ENCODE assay signal across 20 mouse cellular contexts in the genomic region with DNA sequence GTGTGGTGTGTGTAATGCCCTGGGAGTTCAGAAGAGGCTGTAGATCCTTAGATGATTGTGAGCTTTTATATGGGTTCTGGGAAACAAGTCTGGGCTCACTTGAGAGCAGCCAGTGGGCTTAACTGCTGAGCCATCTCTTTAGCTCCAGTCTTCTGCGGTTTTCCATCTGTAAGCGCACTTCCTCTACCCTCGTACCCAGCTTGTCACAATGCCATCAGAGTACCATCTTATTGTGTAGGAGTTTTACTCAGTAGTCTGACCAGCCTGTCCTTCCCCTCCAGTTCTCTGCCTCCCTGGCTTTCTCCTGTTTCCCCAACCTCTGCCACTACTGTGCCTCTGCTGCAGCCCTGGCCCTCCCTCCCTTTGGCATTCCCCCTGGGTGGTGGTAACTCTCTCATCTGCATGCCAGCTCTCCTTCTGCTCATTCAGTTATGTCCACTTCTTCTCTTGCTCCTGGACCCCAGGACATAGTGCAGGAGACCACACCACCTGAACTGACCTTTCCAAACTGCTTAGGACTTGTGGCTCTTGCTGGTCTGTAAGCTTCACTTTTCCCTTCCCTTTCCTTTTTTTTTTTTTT. TPM values are rescaled to one million over a fixed set of nuclear protein-coding genes. Genes with fewer than 3 reads are reported as not detected.
DNase-seq lines count a peak whose midpoint lies in the region; ATAC-seq lines count a peak whose summit lies in the region.
"Had no signal": no experiment of that assay in that cellular context is flagged by ENCODE, and none has a peak within 500 bp of the region (broad histone marks: within the 10 kb centered on the region; RNA-seq: fewer than 3 reads in every experiment).

No protein-coding gene starts in this region.

- no peak overlapping the region for H3K4me2 ChIP-seq in kidney, embryonic 15.5 days
- H3K4me2 ChIP-seq: embryonic facial prominence, embryonic 15.5 days; heart, embryonic 12.5 days; hindbrain, embryonic 15.5 days; limb, embryonic 15.5 days; midbrain, embryonic 13.5 days had no signal

- H3K27me3 ChIP-seq in kidney, embryonic 15.5 days: no peaks in the 10 kb centered on the region
- H3K27me3 ChIP-seq: embryonic facial prominence, embryonic 15.5 days; heart, embryonic 12.5 days; hindbrain, embryonic 15.5 days; limb, embryonic 15.5 days; midbrain, embryonic 13.5 days had no signal

- DNase-seq in kidney, adult 9 months: peak; percentile 71
- DNase-seq in kidney, postnatal 14 days: peak; percentile 69
- no peak for DNase-seq in left cerebral cortex, adult 18-20 months (ENCODE audit: low spot score in 2 of 2)
- no peak for DNase-seq in gastrocnemius, postnatal 4 days (ENCODE audit: low spot score in 2 of 2)
- no peak for DNase-seq in right cerebral cortex, postnatal 14 days
- no peak for DNase-seq in gastrocnemius, adult 18-20 months (ENCODE audit: low spot score)
- DNase-seq: adrenal gland, postnatal 10 days; cerebellum, adult 8-10 months; gastrocnemius, postnatal 25 days; layer of hippocampus, adult 9-11 months; liver, postnatal 0 days; thymus, postnatal 4 days had no signal

- no peak overlapping the region for H3K27ac ChIP-seq in kidney, embryonic 15.5 days
- H3K27ac ChIP-seq: embryonic facial prominence, embryonic 15.5 days; forebrain, embryonic 10.5 days; hindbrain, embryonic 15.5 days; limb, embryonic 15.5 days; midbrain, embryonic 13.5 days had no signal

- no peak overlapping the region for H3K4me3 ChIP-seq in kidney, embryonic 15.5 days (replicated peaks)
- H3K4me3 ChIP-seq: embryonic facial prominence, embryonic 15.5 days; forebrain, embryonic 10.5 days; heart, embryonic 12.5 days; hindbrain, embryonic 15.5 days; limb, embryonic 15.5 days; midbrain, embryonic 13.5 days had no signal

- 83% methylated on average over 3 of the region's 3 CpGs for WGBS in kidney, embryonic 15.5 days

- H3K9me3 ChIP-seq in kidney, embryonic 15.5 days (replicated peaks): no peaks in the 10 kb centered on the region
- H3K9me3 ChIP-seq: embryonic facial prominence, embryonic 15.5 days; forebrain, embryonic 10.5 days; heart, embryonic 12.5 days; hindbrain, embryonic 15.5 days; limb, embryonic 15.5 days; midbrain, embryonic 13.5 days had no signal

- no peaks in the 10 kb centered on the region for H3K4me1 ChIP-seq in kidney, embryonic 15.5 days
- H3K4me1 ChIP-seq: embryonic facial prominence, embryonic 15.5 days; forebrain, embryonic 10.5 days; heart, embryonic 12.5 days; hindbrain, embryonic 15.5 days; limb, embryonic 15.5 days; midbrain, embryonic 13.5 days had no signal

- H3K36me3 ChIP-seq in kidney, embryonic 15.5 days: no peaks in the 10 kb centered on the region
- H3K36me3 ChIP-seq: embryonic facial prominence, embryonic 15.5 days; forebrain, embryonic 10.5 days; heart, embryonic 12.5 days; hindbrain, embryonic 15.5 days; limb, embryonic 15.5 days; midbrain, embryonic 13.5 days had no signal

- ATAC-seq in kidney, embryonic 15.5 days (replicated peaks; ENCODE audit: low FRiP score): no peak
- ATAC-seq in common myeloid progenitor, adult 5-6 weeks (replicated peaks; ENCODE audit: low read depth, poor library complexity, severe bottlenecking): peak; percentile 85
- ATAC-seq: liver, postnatal 0 days; midbrain, embryonic 13.5 days had no signal

- no peak overlapping the region for H3K9ac ChIP-seq in kidney, embryonic 15.5 days
- H3K9ac ChIP-seq: embryonic facial prominence, embryonic 15.5 days; heart, embryonic 12.5 days; hindbrain, embryonic 15.5 days; limb, embryonic 15.5 days; liver, postnatal 0 days; midbrain, embryonic 13.5 days had no signal

RNA-seq across cellular contexts. Expression of a gene that starts 1.7 kb away (rescaled TPM):
- polyA plus RNA-seq in kidney, embryonic 15.5 days (2015; fragmentation: Nextera tagmentation; extraction: Ambion mirVana): 671 and 731 TPM in 2 replicates
- total RNA-seq in common myeloid progenitor, adult 5-6 weeks (2017): 38.5 and 39.6 TPM in 2 replicates
- total RNA-seq in left cerebral cortex, adult 18-20 months (2021): 10 to 100 TPM; 69.1 to 71.4 TPM
- total RNA-seq in gastrocnemius, postnatal 4 days (2021): 100 to 1,000 TPM; 311 to 352 TPM
- 100 to 1,000 TPM; 101 to 160 TPM for total RNA-seq in gastrocnemius, adult 18-20 months (2021)

RNA-seq across cellular contexts. Expression of a gene that starts 11.0 kb away (rescaled TPM):
- polyA plus RNA-seq in kidney, embryonic 15.5 days (2015; fragmentation: Nextera tagmentation; extraction: Ambion mirVana): 7.2 and 8.7 TPM in 2 replicates
- 0.39 TPM in 1 of 2 replicates, not detected in the other for total RNA-seq in common myeloid progenitor, adult 5-6 weeks (2017)
- total RNA-seq in left cerebral cortex, adult 18-20 months (2021): 10 to 100 TPM; 12.5 to 15.2 TPM
- total RNA-seq in gastrocnemius, postnatal 4 days (2021): 1 to 10 TPM; 7.5 to 8.3 TPM
- 1 to 10 TPM; 2.8 to 8.0 TPM for total RNA-seq in gastrocnemius, adult 18-20 months (2021)

RNA-seq across cellular contexts. Expression of a gene that starts 20.2 kb away (rescaled TPM):
- 15.3 and 18.8 TPM in 2 replicates for polyA plus RNA-seq in kidney, embryonic 15.5 days (2015; fragmentation: Nextera tagmentation; extraction: Ambion mirVana)
- 2.7 and 7.7 TPM in 2 replicates for total RNA-seq in common myeloid progenitor, adult 5-6 weeks (2017)
- total RNA-seq in left cerebral cortex, adult 18-20 months (2021): 1 to 10 TPM; 3.6 to 7.6 TPM
- total RNA-seq in gastrocnemius, postnatal 4 days (2021): 10 to 100 TPM; 11.7 to 12.1 TPM
- total RNA-seq in gastrocnemius, adult 18-20 months (2021): 1 to 10 TPM; 3.1 to 3.9 TPM

RNA-seq across cellular contexts. Expression of a gene that starts 21.3 kb away (rescaled TPM):
- 220 and 231 TPM in 2 replicates for polyA plus RNA-seq in kidney, embryonic 15.5 days (2015; fragmentation: Nextera tagmentation; extraction: Ambion mirVana)
- 95.3 and 109 TPM in 2 replicates for total RNA-seq in common myeloid progenitor, adult 5-6 weeks (2017)
- 10 to 100 TPM; 79.8 to 82.3 TPM for total RNA-seq in left cerebral cortex, adult 18-20 months (2021)
- 100 to 1,000 TPM; 218 to 231 TPM for total RNA-seq in gastrocnemius, postnatal 4 days (2021)
- 100 to 1,000 TPM; 153 to 154 TPM for total RNA-seq in gastrocnemius, adult 18-20 months (2021)

RNA-seq across cellular contexts. Expression of a gene that starts 31.1 kb away (rescaled TPM):
- 3.6 and 4.2 TPM in 2 replicates for polyA plus RNA-seq in kidney, embryonic 15.5 days (2015; fragmentation: Nextera tagmentation; extraction: Ambion mirVana)
- total RNA-seq in common myeloid progenitor, adult 5-6 weeks (2017): not detected in 2 replicates
- total RNA-seq in left cerebral cortex, adult 18-20 months (2021): 10 to 100 TPM; 13.5 TPM
- total RNA-seq in gastrocnemius, postnatal 4 days (2021): 100 to 1,000 TPM; 148 to 157 TPM
- 10 to 100 TPM; 40.4 to 60.8 TPM for total RNA-seq in gastrocnemius, adult 18-20 months (2021)

Comparison
In these comparisons a context has a peak if more than half of its experiments do, and no peak if none do; other contexts are left out.
1. DNase-seq: peak in kidney, adult 9 months (single experiment) and kidney, postnatal 14 days (single experiment); none in left cerebral cortex, adult 18-20 months (0 of 2), gastrocnemius, postnatal 4 days (0 of 2), right cerebral cortex, postnatal 14 days (single experiment) and gastrocnemius, adult 18-20 months (single experiment).